Mouse (Mus musculus): ENCODE measurements around the gene Cbx8.

Cbx8 gene

DNA sequence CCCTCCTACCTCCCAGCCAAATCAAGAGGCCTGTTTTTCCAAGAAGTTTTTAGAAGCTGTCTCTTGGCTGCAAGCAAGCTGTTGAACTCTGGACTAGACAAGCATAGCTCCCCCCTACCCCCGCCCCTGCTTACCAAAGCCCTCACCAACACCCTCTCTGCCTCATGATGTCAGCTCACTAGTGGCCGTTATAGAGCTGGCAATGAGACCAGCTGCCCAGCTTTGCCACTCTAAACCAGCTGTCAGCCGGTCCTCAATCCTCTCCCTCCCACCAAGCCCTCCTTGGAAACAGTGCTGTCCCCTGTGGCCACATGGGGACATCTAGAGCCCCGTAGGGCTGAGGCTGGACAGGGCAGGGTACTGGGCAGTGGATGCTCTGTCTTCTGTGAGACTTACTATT, 45.3 kb downstream of the Cbx8 start:
- no peak for DNase-seq (ENCODE audit: low spot score in 2 of 2)

DNA sequence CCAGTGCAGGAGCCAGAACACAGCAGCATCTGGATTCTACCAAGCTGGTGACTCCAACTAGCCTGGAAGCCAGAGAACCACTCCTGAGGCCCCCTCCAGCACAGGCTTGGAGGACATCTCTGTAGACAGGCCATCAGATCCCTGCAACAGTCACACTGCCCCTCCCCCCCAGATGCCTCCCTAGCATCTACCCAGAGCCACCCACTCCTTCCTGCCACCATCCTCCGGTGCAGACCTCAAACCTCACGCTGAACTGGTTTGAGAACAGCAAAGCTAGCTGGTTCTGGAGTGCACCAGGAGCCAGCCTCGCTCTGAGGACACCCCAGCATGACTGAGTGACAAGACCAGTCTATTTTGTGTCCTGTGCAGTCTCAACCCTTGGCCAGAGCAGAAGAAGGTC, 48.0 kb downstream of the Cbx8 start:
- DNase-seq (ENCODE audit: low spot score in 2 of 2): no peak

DNA sequence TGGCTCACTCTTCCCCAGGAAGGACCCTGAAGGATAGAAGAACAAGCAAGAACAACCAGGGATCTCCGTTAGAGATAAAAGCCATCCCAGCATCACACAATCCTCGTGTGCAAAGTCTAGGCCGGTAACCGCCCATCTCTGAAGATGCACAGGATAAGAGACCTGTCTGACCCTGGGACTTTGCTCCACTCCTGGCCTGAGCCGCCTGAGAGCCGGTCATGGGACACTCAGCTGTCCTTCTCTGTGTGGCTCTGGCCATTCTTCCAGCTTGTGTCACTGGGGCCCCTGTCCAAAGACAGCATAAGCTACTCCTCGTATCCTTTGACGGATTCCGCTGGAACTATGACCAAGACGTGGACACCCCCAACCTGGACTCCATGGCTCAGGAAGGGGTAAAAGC, 52.8 kb downstream of the Cbx8 start, which contains the start of gene Enpp7:
Enpp7 (plus strand) TSS at position 190 of the 400 bp plus-strand sequence.
- no peak for DNase-seq (ENCODE audit: low spot score in 2 of 2)

All from frontal cortex, postnatal 14 days (tissue).